Mouse (Mus musculus) adrenal gland, postnatal 4 days (tissue): ENCODE measurements at regions not wholly inside any gene's neighbourhood (a gene's known extent, or its start where the extent isn't known, plus 50 kb on each side); places are given as distances from the start of the nearest gene placed in this dataset.

Experiments used
- DNase-seq, 2 experiments: peaks; one replicate each; pipeline ENCODE4 v3.0.0; 2021 to 2022; ENCODE audit warnings: low spot score in 2 of 2, mixed read lengths in 2 of 2

- no peak for DNase-seq
Measured at GRCm38 (mm10) chr3:51087076-51087475, 137.2 kb upstream of the Noct start.

DNA sequence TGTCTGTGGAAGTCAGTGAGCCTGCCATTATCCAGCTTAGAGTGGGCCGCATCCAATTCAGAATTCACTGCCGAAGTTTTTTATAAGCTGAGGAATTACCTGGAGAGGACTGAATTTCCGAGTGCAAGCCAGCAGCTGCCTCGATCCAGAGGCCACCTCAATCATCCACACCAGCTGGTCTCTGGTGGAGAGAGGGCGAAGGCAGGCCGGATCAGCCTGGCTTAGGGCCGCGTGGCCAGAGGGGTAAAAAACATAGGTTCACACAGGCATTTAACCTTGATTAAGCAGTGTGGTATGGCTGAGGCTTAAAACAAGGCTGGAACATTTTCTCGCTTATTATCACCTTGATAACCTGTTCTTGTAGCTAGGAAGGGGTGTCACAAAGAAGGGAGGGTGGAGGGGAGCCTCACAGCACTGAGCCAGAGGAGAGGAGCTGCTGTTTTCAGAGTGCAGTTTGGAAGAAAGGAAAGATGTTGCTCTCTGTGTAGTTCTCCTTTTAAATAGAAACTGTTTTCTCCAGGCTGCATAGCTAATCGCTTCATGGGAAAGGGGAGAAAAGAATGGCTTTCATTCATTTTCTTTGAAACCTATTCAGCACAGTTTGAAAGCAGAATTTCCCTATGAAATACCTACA, 135.1 kb upstream of the Noct start:
- no peak for DNase-seq

GRCm38 (mm10) chr3:51091478-51091877, 132.8 kb upstream of the Noct start:
- no peak for DNase-seq

DNA sequence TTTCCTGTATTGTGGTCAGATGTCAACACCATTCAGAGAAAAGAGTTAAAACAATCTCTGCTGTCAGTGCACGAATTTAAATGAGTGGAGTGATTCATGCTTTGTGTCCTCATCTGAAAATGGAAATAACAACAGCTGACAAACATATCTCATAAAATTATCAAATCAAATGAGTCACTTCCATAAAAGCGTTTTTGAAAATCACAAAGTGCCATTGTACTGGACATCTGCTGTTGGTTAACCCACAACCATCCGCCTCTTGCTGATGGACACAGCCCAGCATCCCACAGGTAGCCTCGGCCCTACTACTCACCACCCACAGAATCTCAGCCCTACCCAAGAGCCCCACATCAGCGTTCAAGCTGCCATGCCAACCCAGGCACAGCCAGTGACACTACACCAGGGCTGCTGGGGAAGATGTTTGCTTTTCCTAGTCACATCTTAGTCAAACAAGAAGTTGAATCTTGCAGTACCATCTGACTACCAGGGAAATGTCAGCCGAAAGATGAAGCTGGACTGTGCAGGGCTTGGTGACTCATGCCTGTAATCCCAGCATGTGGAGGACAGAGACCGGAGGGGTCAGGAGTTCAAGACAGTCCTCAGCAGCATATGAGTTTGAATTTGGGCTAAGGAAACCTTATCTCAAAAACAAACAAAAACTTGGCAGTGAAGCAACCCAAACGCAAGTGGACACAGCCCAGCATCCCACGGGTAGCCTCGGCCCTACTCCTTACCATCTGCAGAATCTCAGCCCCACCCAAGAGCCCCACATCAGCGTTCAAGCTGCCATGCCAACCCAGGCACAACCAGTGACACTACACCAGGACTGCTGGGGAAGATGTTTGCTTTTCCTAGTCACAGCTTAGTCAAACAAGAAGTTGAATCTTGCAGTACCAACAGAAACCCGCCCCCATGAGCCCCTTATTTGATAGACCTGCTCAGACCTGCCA, 131.9 kb upstream of the Noct start:
- no peak for DNase-seq

GRCm38 (mm10) chr3:51095847-51096447, 128.3 kb upstream of the Noct start:
- no peak for DNase-seq

DNA sequence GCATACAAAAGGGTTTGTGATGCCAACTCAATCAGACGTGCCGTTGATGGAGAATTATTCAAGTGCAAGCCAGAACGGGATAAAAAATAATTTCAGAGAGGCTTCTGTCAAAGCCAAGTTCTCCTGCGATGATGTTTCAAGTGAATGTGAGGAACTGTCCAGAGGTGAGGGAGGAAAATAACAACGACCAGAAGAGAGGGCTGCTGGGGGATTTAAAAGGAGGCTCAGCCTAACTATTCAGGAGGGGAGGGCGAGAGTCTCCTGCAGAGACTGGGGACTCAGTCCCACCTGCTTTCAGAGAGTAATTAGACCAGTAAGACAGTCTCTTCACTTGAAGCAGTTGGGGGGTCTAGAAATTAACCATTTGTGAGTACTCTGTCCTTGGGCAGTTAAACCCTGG, 127.7 kb upstream of the Noct start:
- no peak for DNase-seq

DNA sequence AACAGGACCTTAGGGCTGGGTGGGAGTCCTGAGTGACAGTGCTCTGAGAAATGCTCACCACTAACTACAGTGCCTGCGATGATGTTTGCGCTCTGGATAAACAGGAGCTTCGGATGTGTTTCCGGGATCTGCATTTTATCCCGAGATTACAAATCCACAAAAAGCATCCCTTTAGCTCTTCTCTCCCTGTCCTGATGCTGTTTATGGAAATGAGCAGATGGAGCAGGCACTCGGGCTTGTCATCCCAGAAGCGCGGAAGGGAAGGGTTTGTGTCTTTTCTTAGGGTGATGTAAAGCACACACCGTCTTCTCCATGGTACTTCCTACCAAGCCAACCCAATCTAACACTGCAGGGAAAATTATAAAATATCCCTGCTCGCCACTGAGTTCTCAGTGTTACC, 126.9 kb upstream of the Noct start:
- no peak for DNase-seq

- no peak for DNase-seq
Measured at GRCm38 (mm10) chr3:51099966-51100365, 124.3 kb upstream of the Noct start.

DNA sequence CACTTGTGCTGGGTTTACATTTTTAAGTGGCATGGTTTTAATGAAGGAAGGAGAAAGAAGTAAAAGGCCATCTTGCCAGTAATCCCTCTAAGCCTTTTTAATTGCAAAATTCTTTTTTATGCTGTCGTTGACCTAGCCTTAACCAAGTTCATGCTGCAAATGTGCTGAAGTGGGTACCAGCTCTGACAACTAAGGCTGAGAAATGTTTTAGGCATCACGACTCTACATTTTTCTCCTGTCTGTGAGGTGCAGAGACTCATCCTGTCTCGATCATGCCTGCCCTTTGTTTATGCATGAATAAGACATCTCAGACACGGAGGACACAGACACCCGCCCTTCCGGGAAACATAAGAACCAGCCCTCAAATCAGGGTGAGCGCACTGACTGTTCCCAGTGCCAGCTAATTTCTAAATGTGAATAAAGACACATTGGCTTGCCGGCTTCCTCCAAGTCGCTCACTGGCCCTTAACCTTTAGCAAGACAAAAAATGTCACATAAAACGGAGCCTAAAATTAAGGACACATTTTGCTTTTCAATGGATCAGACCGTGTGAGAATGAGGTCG, 115.5 kb upstream of the Noct start:
- no peak for DNase-seq

GRCm38 (mm10) chr3:51111241-51111640, 113.0 kb upstream of the Noct start:
- no peak for DNase-seq

DNA sequence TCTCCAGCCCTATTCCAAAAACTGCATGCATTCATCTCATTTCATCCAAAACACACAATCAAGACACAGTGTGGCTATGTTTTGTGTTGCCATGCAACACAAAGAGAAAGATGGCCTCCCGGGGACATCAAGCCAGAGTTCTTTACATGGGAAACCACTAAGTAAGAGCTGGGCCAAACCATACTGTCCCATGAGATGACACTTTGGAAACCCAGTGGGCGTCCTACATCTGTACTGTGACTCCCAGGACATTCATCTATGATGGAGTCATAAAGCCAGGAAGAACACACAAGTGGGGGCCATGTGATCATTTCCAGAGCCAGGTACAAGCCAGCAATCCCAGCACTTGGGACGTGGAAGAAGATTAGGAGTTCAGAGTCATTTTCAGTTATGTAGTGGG, 111.9 kb upstream of the Noct start:
- DNase-seq = no peak

DNA sequence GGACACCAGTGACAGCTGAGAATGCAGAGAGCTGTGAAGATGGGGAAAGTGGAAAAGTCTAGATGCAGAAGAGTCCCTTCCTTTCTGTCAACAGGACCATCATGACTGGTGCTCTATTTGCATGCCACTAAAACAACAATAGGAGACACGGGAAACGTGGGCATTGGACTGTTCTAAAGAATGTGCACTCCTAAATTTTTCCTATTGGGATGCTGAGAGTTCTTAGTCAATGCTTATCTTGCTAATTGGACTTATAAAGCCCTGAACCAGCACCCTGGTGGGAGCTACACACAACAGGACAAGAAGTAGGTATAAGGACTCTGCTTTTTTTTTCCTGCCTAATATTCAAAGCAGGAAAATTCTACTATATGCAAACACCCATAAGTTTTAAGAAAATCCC, 108.3 kb upstream of the Noct start:
- no peak for DNase-seq

- DNase-seq = no peak
Measured at GRCm38 (mm10) chr3:51118706-51119105, 105.5 kb upstream of the Noct start.

- no peak for DNase-seq
Measured at GRCm38 (mm10) chr3:51120522-51120921, 103.7 kb upstream of the Noct start.

DNA sequence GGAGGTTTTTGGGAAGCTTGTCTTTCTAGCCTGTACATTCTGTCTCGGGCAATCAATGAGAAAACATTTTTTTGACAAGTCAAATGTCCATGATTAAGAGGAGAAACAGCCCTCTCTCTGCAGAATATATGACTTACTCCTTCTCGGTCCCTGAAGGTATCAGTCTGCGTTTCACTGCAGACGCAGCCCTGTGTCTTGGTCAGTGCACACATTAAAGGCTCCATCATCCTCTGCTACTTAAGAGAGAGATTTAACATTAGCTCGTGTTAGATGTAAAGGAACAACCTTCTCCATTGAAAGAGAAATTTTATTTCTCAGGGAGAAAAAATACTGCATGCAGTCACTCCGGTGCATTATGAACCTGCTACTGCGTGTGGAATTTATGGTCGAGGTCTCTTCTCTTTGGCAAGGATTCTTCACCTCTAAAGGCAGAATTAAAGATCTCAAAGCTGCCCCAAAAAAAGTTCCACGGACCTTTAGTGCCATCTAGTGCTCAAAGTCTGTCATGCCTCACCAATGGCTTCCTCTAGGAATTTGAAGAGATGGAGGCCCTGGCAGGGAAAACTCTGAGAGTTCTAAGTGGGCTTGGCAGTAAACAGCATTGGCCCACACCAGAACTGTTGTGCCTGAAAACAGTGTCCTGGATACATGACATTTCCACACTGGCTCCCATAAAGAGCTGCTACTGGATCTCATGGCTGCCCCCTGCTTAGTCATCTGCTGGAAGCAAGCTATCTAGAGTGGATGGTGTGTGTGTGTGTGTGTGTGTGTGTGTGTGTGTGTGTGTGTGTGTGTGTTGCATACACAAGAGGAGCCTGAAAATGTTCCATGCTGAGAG, 102.3 kb upstream of the Noct start:
- DNase-seq = peak; percentile 15 to 22

DNA sequence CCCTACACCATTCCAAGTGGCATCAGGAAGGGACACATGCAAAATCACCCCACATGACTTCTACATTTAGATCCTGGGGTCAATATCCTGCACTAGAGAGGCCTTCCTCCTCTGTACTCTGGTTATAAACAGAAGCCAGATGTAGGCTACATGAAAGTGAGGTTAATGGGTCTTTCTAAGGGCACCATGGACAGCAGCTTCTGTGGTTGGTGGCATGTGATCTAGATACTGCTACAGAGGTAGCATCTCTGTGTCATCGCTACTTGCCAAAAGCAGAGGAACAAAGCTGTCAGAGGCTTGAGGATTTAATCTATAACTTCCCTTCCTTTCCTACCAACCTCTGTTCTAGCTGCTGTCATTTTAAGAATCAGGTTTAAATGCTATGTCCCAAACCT, 101.7 kb upstream of the Noct start:
- no peak for DNase-seq

- DNase-seq = no peak
Measured at GRCm38 (mm10) chr3:51127875-51128274, 96.4 kb upstream of the Noct start.

DNA sequence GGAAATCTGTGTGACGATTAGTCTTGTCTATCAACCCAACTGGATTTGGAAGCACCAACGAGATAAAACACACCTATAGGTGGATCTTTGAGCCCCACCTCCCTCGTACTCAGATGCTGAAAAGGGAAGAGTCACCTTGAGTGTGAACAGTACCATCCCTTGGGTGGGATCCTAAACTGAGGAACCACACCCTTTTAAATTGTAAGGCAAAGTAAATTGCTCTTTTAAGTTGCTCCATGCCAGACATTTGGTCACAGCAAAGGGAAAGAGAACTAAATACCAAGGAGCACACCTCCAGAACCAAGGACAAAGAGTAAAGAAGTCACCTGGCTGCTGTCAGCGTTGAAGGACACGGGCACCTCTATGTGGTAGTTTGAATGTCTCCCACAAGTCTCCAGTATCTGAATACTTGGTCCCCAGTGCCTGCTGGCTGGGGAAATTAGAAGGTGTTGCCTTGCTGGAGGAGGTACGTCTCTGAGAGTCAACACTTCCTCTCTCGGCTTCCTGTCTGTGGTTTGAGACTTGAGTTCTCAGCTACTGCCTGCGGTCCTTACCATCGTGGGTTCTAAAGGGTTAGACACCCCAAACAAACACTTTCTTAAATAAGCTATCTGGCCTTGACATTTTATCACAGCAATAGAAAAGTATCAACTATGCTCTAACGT, 95.6 kb upstream of the Noct start:
- no peak for DNase-seq

DNA sequence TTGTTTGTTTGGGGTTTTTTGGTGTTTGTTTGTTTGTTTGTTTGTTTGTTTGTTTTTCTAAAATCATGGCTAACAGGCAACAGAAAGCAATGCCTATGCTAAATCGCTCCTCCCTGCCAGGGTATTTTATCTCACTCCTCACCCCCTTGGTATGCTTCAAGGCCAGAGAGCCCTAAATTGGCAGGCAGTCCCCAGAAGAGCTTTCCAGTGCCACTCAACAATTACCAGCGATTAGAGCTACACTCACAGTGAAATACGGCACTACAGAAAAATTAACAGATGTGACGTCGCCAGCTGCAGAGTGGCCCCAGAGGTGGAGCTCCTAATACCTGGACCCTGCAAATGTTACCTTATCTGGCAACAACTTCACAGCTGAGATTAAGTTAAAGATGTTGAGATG, 93.5 kb upstream of the Noct start:
- DNase-seq = no peak

DNA sequence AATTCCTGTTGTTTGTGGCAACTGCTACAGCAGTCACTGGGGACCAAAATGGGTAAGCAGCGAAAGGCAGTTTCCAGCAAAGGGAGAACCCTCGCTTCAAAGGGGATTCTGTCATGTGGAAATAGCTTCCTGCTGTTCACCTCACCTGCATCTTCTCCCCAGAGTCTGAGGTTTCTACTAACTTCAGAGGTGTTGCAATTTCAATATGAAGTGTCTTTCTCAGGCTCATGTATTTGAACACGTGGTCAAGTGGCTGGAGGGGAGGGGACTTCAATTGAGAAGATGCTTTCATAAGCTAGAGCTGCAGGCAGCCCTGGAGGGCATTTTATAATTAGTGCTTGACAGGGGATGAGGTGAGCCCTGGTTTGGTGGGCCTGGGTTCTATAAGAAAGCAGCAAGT, 92.9 kb upstream of the Noct start:
- no peak for DNase-seq

GRCm38 (mm10) chr3:51132736-51133135, 91.5 kb upstream of the Noct start:
- no peak for DNase-seq
